Mouse (Mus musculus) 3134 (cell line): ENCODE measurements at regions not wholly inside any gene's neighbourhood (a gene's known extent, or its start where the extent isn't known, plus 50 kb on each side); places are given as distances from the start of the nearest gene placed in this dataset.

ENCODE experiments used
- DNase-seq: peaks from one replicate; pipeline ENCODE4 v3.0.0-alpha.2; 2011; ENCODE audit warnings: low spot score; ENCODE audit not compliant: insufficient read length; ENCODE audit errors: extremely low read depth

GRCm38 (mm10) chr9:85455382-85455781 is 128.2 kb upstream of the Tent5a start:
- DNase-seq = no peak

- no peak for DNase-seq
These were observed 125.2 kb upstream of the Tent5a start for GRCm38 (mm10) chr9:85452196-85452857.

GRCm38 (mm10) chr9:85451349-85451748 is 124.2 kb upstream of the Tent5a start:
- DNase-seq = peak; percentile 10

- no peak for DNase-seq
These were observed 123.7 kb upstream of the Tent5a start for GRCm38 (mm10) chr9:85450877-85451276.

GRCm38 (mm10) chr9:85449493-85449892 is 122.3 kb upstream of the Tent5a start:
- DNase-seq = no peak

- DNase-seq = no peak
These were observed 115.8 kb upstream of the Tent5a start for GRCm38 (mm10) chr9:85442761-85443505.

GRCm38 (mm10) chr9:85439664-85440063 is 112.5 kb upstream of the Tent5a start:
- no peak for DNase-seq

GRCm38 (mm10) chr9:85432220-85432619 is 105.1 kb upstream of the Tent5a start:
- DNase-seq = no peak

GRCm38 (mm10) chr9:85426809-85427208 is 99.7 kb upstream of the Tent5a start:
- DNase-seq = no peak

- no peak for DNase-seq
These were observed 96.8 kb upstream of the Tent5a start for GRCm38 (mm10) chr9:85423908-85424307.

GRCm38 (mm10) chr9:85414391-85414790 is 87.2 kb upstream of the Tent5a start:
- no peak for DNase-seq

GRCm38 (mm10) chr9:85413813-85414212 is 86.7 kb upstream of the Tent5a start:
- DNase-seq = no peak

- no peak for DNase-seq
These were observed 83.6 kb upstream of the Tent5a start for GRCm38 (mm10) chr9:85410643-85411296.

- no peak for DNase-seq
These were observed 82.9 kb upstream of the Tent5a start for GRCm38 (mm10) chr9:85409974-85410506.

GRCm38 (mm10) chr9:85408461-85408860 is 81.3 kb upstream of the Tent5a start:
- no peak for DNase-seq

GRCm38 (mm10) chr9:85407592-85407991 is 80.4 kb upstream of the Tent5a start:
- DNase-seq = no peak

GRCm38 (mm10) chr9:85401736-85402135 is 74.6 kb upstream of the Tent5a start:
- no peak for DNase-seq

- DNase-seq = no peak
These were observed 73.6 kb upstream of the Tent5a start for GRCm38 (mm10) chr9:85400600-85401313.

GRCm38 (mm10) chr9:85394975-85395374 is 67.8 kb upstream of the Tent5a start:
- no peak for DNase-seq

- DNase-seq = no peak
These were observed 64.1 kb upstream of the Tent5a start for GRCm38 (mm10) chr9:85391283-85391682.
